Mouse (Mus musculus) CH12.LX (cell line): ENCODE measurements at regions not wholly inside any gene's neighbourhood (a gene's known extent, or its start where the extent isn't known, plus 50 kb on each side); places are given as distances from the start of the nearest gene placed in this dataset.

ENCODE experiments used
- DNase-seq: peaks from one replicate; pipeline ENCODE4 v3.0.0-alpha.2; 2013; ENCODE audit errors: extremely low read depth
- H3K27ac ChIP-seq: 2 replicates; pipeline ENCODE4 v1.5.1; 2012; ENCODE audit warnings: low read depth, mild to moderate bottlenecking, control low read depth, moderate library complexity; ENCODE audit not compliant: insufficient read depth
- H3K27me3 ChIP-seq: replicated peaks from 2 replicates; pipeline ENCODE3; 2012; ENCODE audit warnings: inconsistent platforms
- H3K36me3 ChIP-seq, 2 experiments: replicated peaks in 1 of 2; 2 replicates each; pipeline versions ENCODE3 to v1.6.1; 2012; ENCODE audit warnings: inconsistent platforms in 1 of 2, low read length in 1 of 2, mild to moderate bottlenecking in 1 of 2, mixed read lengths in 1 of 2, moderate library complexity in 1 of 2; ENCODE audit not compliant: control insufficient read depth in 1 of 2, insufficient read depth in 1 of 2
- H3K4me1 ChIP-seq, 2 experiments: 2 replicates each; pipeline ENCODE4 v1.6.1; 2012; ENCODE audit warnings: inconsistent platforms in 1 of 2, moderate library complexity in 1 of 2; ENCODE audit not compliant: insufficient read depth in 2 of 2, control insufficient read depth in 1 of 2
- H3K4me2 ChIP-seq: 2 replicates; pipeline ENCODE4 v1.6.1; 2012; ENCODE audit warnings: low read depth, mild to moderate bottlenecking, control low read depth; ENCODE audit not compliant: poor library complexity, insufficient read depth, severe bottlenecking
- H3K4me3 ChIP-seq, 3 experiments: fragments of 150-350 bp in 1 of 3; sonication (generic) in 1 of 3; replicated peaks in 1 of 3; 2 replicates each; pipeline versions ENCODE3 to v1.5.1; 2011 to 2012; ENCODE audit warnings: low read depth in 2 of 3, low read length in 2 of 3, mild to moderate bottlenecking in 2 of 3, moderate library complexity in 2 of 3, control low read depth in 1 of 3, improper control_type of control experiment in 1 of 3, inconsistent platforms in 1 of 3, mixed read lengths in 1 of 3; ENCODE audit not compliant: poor library complexity in 1 of 3
- H3K79me2 ChIP-seq: replicated peaks from 2 replicates; pipeline ENCODE4 v1.6.1; 2012; ENCODE audit warnings: mild to moderate bottlenecking, moderate library complexity; ENCODE audit not compliant: control insufficient read depth, poor library complexity, insufficient read depth, severe bottlenecking; ENCODE audit errors: extremely low read depth
- H3K9ac ChIP-seq: 2 replicates; pipeline ENCODE4 v1.6.1; 2012; ENCODE audit warnings: low read depth, mild to moderate bottlenecking, control low read depth, moderate library complexity; ENCODE audit not compliant: insufficient read depth
- H3K9me3 ChIP-seq: replicated peaks from 2 replicates; pipeline ENCODE3; 2012; ENCODE audit warnings: low read length, inconsistent platforms, mixed read lengths
- CHD2 ChIP-seq: IDR thresholded peaks from 2 replicates; pipeline ENCODE4 v1.6.1; 2011; ENCODE audit warnings: low read length, improper control_type of control experiment
- ELF1 ChIP-seq: IDR thresholded peaks from 2 replicates; pipeline ENCODE4 v1.6.1; 2014; ENCODE audit warnings: low read depth, mild to moderate bottlenecking, inconsistent platforms, low read length, improper control_type of control experiment
- EP300 ChIP-seq: IDR thresholded peaks from 2 replicates; pipeline ENCODE4 v1.6.1; 2011; ENCODE audit warnings: low read length, improper control_type of control experiment
- JUN ChIP-seq: IDR thresholded peaks from 2 replicates; pipeline ENCODE4 v1.6.1; 2011; ENCODE audit warnings: low read depth, mild to moderate bottlenecking, low read length, improper control_type of control experiment, moderate library complexity; ENCODE audit not compliant: insufficient read depth
- KAT2A ChIP-seq: IDR thresholded peaks from 2 replicates; pipeline ENCODE4 v1.6.1; 2012; ENCODE audit warnings: low read length, improper control_type of control experiment, inconsistent platforms; ENCODE audit not compliant: insufficient replicate concordance
- MAFK ChIP-seq: IDR thresholded peaks from 2 replicates; pipeline ENCODE4 v1.6.1; 2011; ENCODE audit warnings: low read length, improper control_type of control experiment; ENCODE audit not compliant: insufficient replicate concordance
- MAX ChIP-seq: IDR thresholded peaks from 2 replicates; pipeline ENCODE4 v1.6.1; 2011; ENCODE audit warnings: low read length, improper control_type of control experiment
- MXI1 ChIP-seq: IDR thresholded peaks from 2 replicates; pipeline ENCODE4 v1.6.1; 2011; ENCODE audit warnings: mild to moderate bottlenecking, low read depth, low read length, improper control_type of control experiment
- MYC ChIP-seq: IDR thresholded peaks from 2 replicates; pipeline ENCODE4 v1.6.1; 2011; ENCODE audit warnings: low read depth, mild to moderate bottlenecking, improper control_type of control experiment, low read length
- NELFE ChIP-seq: IDR thresholded peaks from 2 replicates; pipeline ENCODE4 v1.6.1; 2011; ENCODE audit warnings: low read depth, low read length, improper control_type of control experiment
- NRF1 ChIP-seq: IDR thresholded peaks from 2 replicates; pipeline ENCODE4 v1.6.1; 2014; ENCODE audit warnings: low read depth, mild to moderate bottlenecking, inconsistent platforms, low read length, improper control_type of control experiment, moderate library complexity
- PAX5 ChIP-seq: IDR thresholded peaks from 2 replicates; pipeline ENCODE4 v1.6.1; 2012; ENCODE audit warnings: low read length, inconsistent platforms, mixed read lengths
- POLR2A ChIP-seq: IDR thresholded peaks from 2 replicates; pipeline ENCODE4 v1.6.1; 2011; ENCODE audit warnings: low read depth, mild to moderate bottlenecking, improper control_type of control experiment, low read length
- RAD21 ChIP-seq: IDR thresholded peaks from 2 replicates; pipeline ENCODE4 v1.6.1; 2011; ENCODE audit warnings: low read depth, mild to moderate bottlenecking, low read length, improper control_type of control experiment, moderate library complexity
- RCOR1 ChIP-seq: conservative IDR thresholded peaks from 2 replicates; pipeline ENCODE4 v1.6.1; 2012; ENCODE audit warnings: low read depth, mild to moderate bottlenecking, inconsistent platforms, low read length, improper control_type of control experiment
- TBP ChIP-seq: conservative IDR thresholded peaks from 2 replicates; pipeline ENCODE4 v1.6.1; 2011; ENCODE audit warnings: low read depth, low read length, improper control_type of control experiment
- USF1 ChIP-seq: IDR thresholded peaks from 2 replicates; pipeline ENCODE4 v1.6.1; 2014; ENCODE audit warnings: low read depth, mild to moderate bottlenecking, inconsistent platforms, low read length, improper control_type of control experiment
- USF2 ChIP-seq: conservative IDR thresholded peaks from 2 replicates; pipeline ENCODE4 v1.6.1; 2011; ENCODE audit warnings: low read depth, low read length, improper control_type of control experiment
- ZC3H11A ChIP-seq: IDR thresholded peaks from 2 replicates; pipeline ENCODE4 v1.6.1; 2012; ENCODE audit warnings: low read depth, mild to moderate bottlenecking, inconsistent platforms, low read length, improper control_type of control experiment
- ZNF384 ChIP-seq: IDR thresholded peaks from 2 replicates; pipeline ENCODE4 v1.6.1; 2012; ENCODE audit warnings: low read depth, low read length, improper control_type of control experiment, inconsistent platforms
- dilution Hi-C: fragments of 300-500 bp; cut with MboI; formaldehyde crosslinking; loops from 2 replicates; pipeline ENCODE4 v1.14.3; 2020; ENCODE audit warnings: low sequenced_read_pairs; ENCODE audit not compliant: extremely low pct_unique_long_range_greater_than_20kb, extremely low pct_ligation_motif_present
- in situ Hi-C: fragments of 300-500 bp; cut with MboI; formaldehyde crosslinking; loops from 3 replicates; pipeline ENCODE4 v1.14.3; 2019; ENCODE audit warnings: low sequenced_read_pairs, low pct_ligation_motif_present, low pct_unique_long_range_greater_than_20kb, mixed read lengths

- H3K36me3 ChIP-seq = no peaks in the 10 kb centered on the region
- H3K9ac ChIP-seq = no peak overlapping the region
- H3K27me3 ChIP-seq = no peaks in the 10 kb centered on the region
- H3K9me3 ChIP-seq = peaks cover 37% of the 10 kb centered on the region
- H3K4me2 ChIP-seq = no peak overlapping the region
- dilution Hi-C loops = no loop called here
- no peak overlapping the region for H3K27ac ChIP-seq
- no peaks in the 10 kb centered on the region for H3K79me2 ChIP-seq
- DNase-seq = no peak
- TF ChIP-seq RCOR1 (no peak), ZNF384 (no peak)
- H3K4me1 ChIP-seq = no peaks in the 10 kb centered on the region
- H3K4me3 ChIP-seq = no peak overlapping the region
- in situ Hi-C loops = no loop called here
These were observed 1235.2 kb downstream of the Ntrk3 start for GRCm38 (mm10) chr7:77502608-77503007.

- no peaks in the 10 kb centered on the region for H3K36me3 ChIP-seq
- no peak overlapping the region for H3K27ac ChIP-seq
- no peak overlapping the region for H3K4me2 ChIP-seq
- no peak for DNase-seq
- dilution Hi-C loops = no loop called here
- TF ChIP-seq TBP (no peak), USF2 (no peak), NELFE (no peak), KAT2A (no peak), MAFK (no peak), MXI1 (no peak), ELF1 (no peak), ZC3H11A (no peak), USF1 (no peak), CHD2 (no peak), RCOR1 (no peak)
- H3K9ac ChIP-seq = no peak overlapping the region
- in situ Hi-C loops = no loop called here
- H3K79me2 ChIP-seq = no peaks in the 10 kb centered on the region
- H3K4me3 ChIP-seq = no peak overlapping the region
- H3K9me3 ChIP-seq = peaks cover 22% of the 10 kb centered on the region
- H3K27me3 ChIP-seq = no peaks in the 10 kb centered on the region
- no peaks in the 10 kb centered on the region for H3K4me1 ChIP-seq
These were observed 1242.7 kb downstream of the Ntrk3 start for GRCm38 (mm10) chr7:77495066-77495465.

DNA sequence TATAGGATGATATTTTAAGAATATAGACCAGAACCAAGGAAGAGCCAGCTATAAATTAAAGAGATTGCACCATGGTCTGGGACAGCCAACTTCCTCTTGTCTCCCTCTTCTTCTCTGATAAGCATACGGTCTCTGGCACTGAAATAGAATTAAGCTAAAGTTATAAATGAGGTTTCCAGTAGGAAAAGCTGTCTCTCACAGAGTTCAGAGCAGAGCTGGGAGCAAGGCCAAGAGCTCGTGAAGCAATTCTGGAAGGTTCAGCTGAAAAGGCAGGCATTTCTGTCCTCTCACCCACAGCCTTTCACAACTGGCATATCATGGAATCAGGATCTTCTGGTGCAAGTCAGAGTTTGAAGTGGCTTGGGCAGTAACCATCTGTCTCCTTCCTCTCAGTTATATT lies 1247.8 kb downstream of the Agbl1 start:
- dilution Hi-C loops = no loop called here
- H3K4me3 ChIP-seq = no peak overlapping the region
- TF ChIP-seq NRF1 (no peak), EP300 (no peak), PAX5 (no peak), ELF1 (no peak), USF1 (no peak), MAFK (no peak), MYC (no peak), POLR2A (no peak), JUN (no peak), MAX (no peak), RAD21 (no peak), TBP (no peak)
- in situ Hi-C loops = no loop called here
- no peak for DNase-seq
- H3K27me3 ChIP-seq = no peaks in the 10 kb centered on the region
- H3K9me3 ChIP-seq = peaks cover 13% of the 10 kb centered on the region
- H3K27ac ChIP-seq = no peak overlapping the region
- no peaks in the 10 kb centered on the region for H3K4me1 ChIP-seq
- H3K79me2 ChIP-seq = no peaks in the 10 kb centered on the region
- H3K36me3 ChIP-seq = no peaks in the 10 kb centered on the region
- no peak overlapping the region for H3K4me2 ChIP-seq
- no peak overlapping the region for H3K9ac ChIP-seq
